Mouse (Mus musculus) lung, embryonic 14.5 days (tissue): Measurements from ENCODE around the gene Myrf. TPM values are rescaled to one million over a fixed set of nuclear protein-coding genes. Genes with fewer than 3 reads are reported as not detected.

Experiments used
- ATAC-seq: fragments of 200-750 bp; cut with Nextera tagmentation; 2 replicates; pipeline ENCODE4 v1.8.0; 2017; ENCODE audit warnings: mild to moderate bottlenecking, moderate TSS enrichment, moderate library complexity; ENCODE audit not compliant: insufficient read depth
- DNase-seq: peaks from one replicate; pipeline ENCODE4 v3.0.0-alpha.2; 2015
- H3K27ac ChIP-seq: fragments of 300-500 bp; sonication (generic); 2 replicates; pipeline ENCODE4 v1.5.1; 2014; ENCODE audit warnings: low read depth, mild to moderate bottlenecking, moderate library complexity
- H3K27me3 ChIP-seq: fragments of 300-500 bp; sonication (generic); 2 replicates; pipeline ENCODE4 v1.6.1; 2014; ENCODE audit warnings: low read length, control low read depth; ENCODE audit not compliant: insufficient read depth
- H3K36me3 ChIP-seq: fragments of 300-500 bp; sonication (generic); 2 replicates; pipeline ENCODE4 v1.6.1; 2014; ENCODE audit warnings: control low read depth; ENCODE audit not compliant: insufficient read depth
- H3K4me1 ChIP-seq: fragments of 300-500 bp; sonication (generic); 2 replicates; pipeline ENCODE4 v1.6.1; 2014; ENCODE audit warnings: antibody characterized with exemption, control low read depth; ENCODE audit not compliant: insufficient read depth
- H3K4me2 ChIP-seq: fragments of 300-500 bp; sonication (generic); 2 replicates; pipeline ENCODE4 v1.6.1; 2014; ENCODE audit warnings: mild to moderate bottlenecking
- H3K4me3 ChIP-seq: fragments of 300-500 bp; sonication (generic); 2 replicates; pipeline ENCODE4 v1.5.1; 2014; ENCODE audit warnings: low read depth, low read length
- H3K9ac ChIP-seq: fragments of 300-500 bp; sonication (generic); 2 replicates; pipeline ENCODE4 v1.6.1; 2014
- H3K9me3 ChIP-seq: fragments of 300-500 bp; sonication (generic); 2 replicates; pipeline ENCODE4 v1.6.1; 2016; ENCODE audit warnings: low read depth, low read length, control low read depth
- CTCF ChIP-seq: IDR thresholded peaks from 2 replicates; pipeline ENCODE4 v1.5.1; 2016; ENCODE audit warnings: antibody characterized with exemption, low read depth
- WGBS: fragments of 180-500 bp; shearing (Covaris S2); extraction: QIAGEN DNeasy Blood & Tissue Kit; methylation state at CpG from one replicate; pipeline ENCODE4 v1.1.7; 2014; 5-methylcytosine and 5-hydroxymethylcytosine counted together
- polyA plus RNA-seq: library from polyadenylated mRNA; unstranded; fragments of >200 nt; fragmentation: Nextera tagmentation; extraction: Ambion mirVana; gene quantifications from 2 replicates; pipeline ENCODE4 v1.2.1, GENCODE M21; 2014

Gene Myrf
- polyA plus RNA-seq, 1 experiment from 2014 or later, result 14.1 TPM

- Histone ChIP-seq H3K9me3 (no peaks in the 10 kb centered on the region), H3K4me3 (no peak overlapping the region), H3K27ac (no peak overlapping the region), H3K4me1 (peaks cover 12% of the 10 kb centered on the region), H3K9ac (no peak overlapping the region), H3K36me3 (no peaks in the 10 kb centered on the region), H3K4me2 (no peak overlapping the region), H3K27me3 (no peaks in the 10 kb centered on the region)
- WGBS, result 64% methylated on average over 9 of the region's 9 CpGs
- DNase-seq (no peak), ATAC-seq (no peak)
- TF ChIP-seq CTCF, result no peak
Measured at GRCm38 (mm10) chr19:10235784-10236565, 4.6 kb downstream of the Myrf start.

GRCm38 (mm10) chr19:10232327-10233017 is 8.1 kb downstream of the Myrf start:
- TF ChIP-seq CTCF, result no peak
- Histone ChIP-seq H3K4me3 (no peak overlapping the region), H3K4me2 (no peak overlapping the region), H3K36me3 (0 out of 2 replicates have a peak, but pooled peaks cover 9% of the 10 kb centered on the region), H3K9ac (no peak overlapping the region), H3K9me3 (no peaks in the 10 kb centered on the region), H3K27me3 (no peaks in the 10 kb centered on the region), H3K4me1 (peaks cover 4% of the 10 kb centered on the region; the same call in 1 of the 2 replicates), H3K27ac (no peak overlapping the region)
- DNase-seq (no peak), ATAC-seq (no peak)
- WGBS, result 45% methylated on average over 9 of the region's 9 CpGs

GRCm38 (mm10) chr19:10231871-10232270 is 8.7 kb downstream of the Myrf start:
- H3K4me3 ChIP-seq, result no peak overlapping the region
- ATAC-seq, result no peak
- WGBS, result 33% methylated on average over 5 of the region's 5 CpGs
- H3K27ac ChIP-seq, result no peak overlapping the region
- DNase-seq, result no peak
- no peak overlapping the region for H3K9ac ChIP-seq
- H3K4me2 ChIP-seq, result no peak overlapping the region
- H3K9me3 ChIP-seq, result no peaks in the 10 kb centered on the region
- H3K4me1 ChIP-seq, result peaks cover 4% of the 10 kb centered on the region; the same call in 1 of the 2 replicates
- no peak for TF ChIP-seq CTCF
- H3K36me3 ChIP-seq, result 0 out of 2 replicates have a peak, but pooled peaks cover 9% of the 10 kb centered on the region
- H3K27me3 ChIP-seq, result no peaks in the 10 kb centered on the region

- Histone ChIP-seq H3K4me1 (peaks cover 4% of the 10 kb centered on the region; the same call in 1 of the 2 replicates), H3K9ac (no peak overlapping the region), H3K27me3 (no peaks in the 10 kb centered on the region), H3K4me2 (no peak overlapping the region), H3K4me3 (no peak overlapping the region), H3K9me3 (no peaks in the 10 kb centered on the region), H3K27ac (no peak overlapping the region; the same call in 1 of the 2 replicates), H3K36me3 (0 out of 2 replicates have a peak, but pooled peaks cover 9% of the 10 kb centered on the region)
- no peak for TF ChIP-seq CTCF
- 19% methylated on average over 7 of the region's 7 CpGs for WGBS
- ATAC-seq (peak; percentile 60), DNase-seq (peak; percentile 67)
Measured at GRCm38 (mm10) chr19:10231016-10231415, 9.5 kb downstream of the Myrf start.

GRCm38 (mm10) chr19:10225767-10226166 is 14.8 kb downstream of the Myrf start:
- peaks cover 12% of the 10 kb centered on the region for H3K4me1 ChIP-seq
- no peak overlapping the region for H3K4me3 ChIP-seq
- TF ChIP-seq CTCF, result no peak
- H3K36me3 ChIP-seq, result 0 out of 2 replicates have a peak, but pooled peaks cover 12% of the 10 kb centered on the region
- ATAC-seq (no peak), DNase-seq (peak; percentile 57)
- peak overlapping the region; percentile 57; the same call in 1 of the 2 replicates for H3K4me2 ChIP-seq
- H3K9ac ChIP-seq, result no peak overlapping the region
- peak overlapping the region; percentile 77 for H3K27ac ChIP-seq
- H3K9me3 ChIP-seq, result no peaks in the 10 kb centered on the region
- H3K27me3 ChIP-seq, result no peaks in the 10 kb centered on the region
- 34% methylated on average over 4 of the region's 4 CpGs for WGBS

- H3K9me3 ChIP-seq, result no peaks in the 10 kb centered on the region
- H3K4me1 ChIP-seq, result peaks cover 12% of the 10 kb centered on the region
- H3K4me3 ChIP-seq, result peak overlapping the region; percentile 18
- peaks cover 17% of the 10 kb centered on the region; the same call in 1 of the 2 replicates for H3K36me3 ChIP-seq
- H3K27me3 ChIP-seq, result no peaks in the 10 kb centered on the region
- WGBS, result 10% methylated on average over 26 of the region's 26 CpGs
- peak overlapping the region; percentile 77 for H3K27ac ChIP-seq
- DNase-seq (peak; percentile 63), ATAC-seq (peak; percentile 53)
- peak overlapping the region; percentile 57 for H3K4me2 ChIP-seq
- peak overlapping the region; percentile 48 for H3K9ac ChIP-seq
- TF ChIP-seq CTCF, result peak; percentile 33; the same call in 1 of the 2 replicates
Measured at GRCm38 (mm10) chr19:10224637-10225453, 15.7 kb downstream of the Myrf start.
